Mouse (Mus musculus) thymus, postnatal 25 days (tissue): ENCODE data around the gene Zfp648.

Source experiments
- DNase-seq: peaks from one replicate; pipeline ENCODE4 v3.0.0; 2022

Gene Zfp648

GRCm38 (mm10) chr1:154220566-154220965 is 19.6 kb downstream of the Zfp648 start:
- DNase-seq = no peak

- DNase-seq = no peak
Observed at GRCm38 (mm10) chr1:154223807-154224207, 22.8 kb downstream of the Zfp648 start.

GRCm38 (mm10) chr1:154232594-154232993 is 31.6 kb downstream of the Zfp648 start:
- no peak for DNase-seq

- no peak for DNase-seq
Observed at GRCm38 (mm10) chr1:154233033-154233432, 32.0 kb downstream of the Zfp648 start.

- DNase-seq = no peak
Observed at GRCm38 (mm10) chr1:154234814-154235213, 33.8 kb downstream of the Zfp648 start.

- DNase-seq = no peak
Observed at GRCm38 (mm10) chr1:154238876-154239275, 37.9 kb downstream of the Zfp648 start.

GRCm38 (mm10) chr1:154251186-154251585 is 50.2 kb downstream of the Zfp648 start:
- no peak for DNase-seq

- no peak for DNase-seq
Observed at GRCm38 (mm10) chr1:154252739-154253138, 51.8 kb downstream of the Zfp648 start.
